Mouse (Mus musculus): ENCODE measurements around the gene Gabrg3. TPM values are rescaled to one million over a fixed set of nuclear protein-coding genes. Genes with fewer than 3 reads are reported as not detected.
A peak's percentile ranks its signal among the peaks of the same experiment; 100 is the strongest.

Gabrg3 gene
- polyA plus RNA-seq, 1 experiment from 2014 or later, result 0.23 TPM

- DNase-seq (ENCODE audit: low spot score), result no peak
- H3K27me3 ChIP-seq (ENCODE audit: control insufficient read depth, insufficient read depth, low read length), result no peaks in the 10 kb centered on the region
- 82% methylated on average over 1 of the region's 1 CpGs for WGBS
- no peak overlapping the region for H3K4me3 ChIP-seq (ENCODE audit: low read depth, low read length)
- H3K9ac ChIP-seq (ENCODE audit: low read length), result no peak overlapping the region
- H3K9me3 ChIP-seq (ENCODE audit: control insufficient read depth, low read length), result no peaks in the 10 kb centered on the region
- H3K27ac ChIP-seq (ENCODE audit: low read depth, low read length), result no peak overlapping the region
- H3K4me1 ChIP-seq (replicated peaks; ENCODE audit: control insufficient read depth, insufficient read depth, low read length), result no peaks in the 10 kb centered on the region
- no peak for ATAC-seq (replicated peaks; ENCODE audit: low FRiP score)
- H3K36me3 ChIP-seq (ENCODE audit: control insufficient read depth, insufficient read depth, low read length), result no peaks in the 10 kb centered on the region
- no peak overlapping the region for H3K4me2 ChIP-seq (ENCODE audit: low read depth, low read length, severe bottlenecking)
Observed at GRCm38 (mm10) chr7:56779122-56779521, 607.9 kb downstream of the Gabrg3 start.

- no peaks in the 10 kb centered on the region for H3K27me3 ChIP-seq (ENCODE audit: control insufficient read depth, insufficient read depth, low read length)
- ATAC-seq (replicated peaks; ENCODE audit: low FRiP score) (no peak), DNase-seq (ENCODE audit: low spot score) (no peak)
- no peaks in the 10 kb centered on the region for H3K36me3 ChIP-seq (ENCODE audit: control insufficient read depth, insufficient read depth, low read length)
- H3K9ac ChIP-seq (ENCODE audit: low read length), result no peak overlapping the region
- no peaks in the 10 kb centered on the region for H3K9me3 ChIP-seq (ENCODE audit: control insufficient read depth, low read length)
- H3K4me3 ChIP-seq (ENCODE audit: low read depth, low read length), result no peak overlapping the region
- H3K4me1 ChIP-seq (replicated peaks; ENCODE audit: control insufficient read depth, insufficient read depth, low read length), result no peaks in the 10 kb centered on the region
- no peak overlapping the region for H3K4me2 ChIP-seq (ENCODE audit: low read depth, low read length, severe bottlenecking)
- no peak overlapping the region for H3K27ac ChIP-seq (ENCODE audit: low read depth, low read length)
- WGBS, result 65% methylated on average over 4 of the region's 4 CpGs
Observed at GRCm38 (mm10) chr7:56768216-56768615, 618.8 kb downstream of the Gabrg3 start.

- Histone ChIP-seq H3K4me1 (replicated peaks; ENCODE audit: control insufficient read depth, insufficient read depth, low read length) (no peaks in the 10 kb centered on the region), H3K9ac (ENCODE audit: low read length) (no peak overlapping the region), H3K36me3 (ENCODE audit: control insufficient read depth, insufficient read depth, low read length) (no peaks in the 10 kb centered on the region), H3K27ac (ENCODE audit: low read depth, low read length) (no peak overlapping the region), H3K27me3 (ENCODE audit: control insufficient read depth, insufficient read depth, low read length) (no peaks in the 10 kb centered on the region), H3K4me2 (ENCODE audit: low read depth, low read length, severe bottlenecking) (no peak overlapping the region), H3K9me3 (ENCODE audit: control insufficient read depth, low read length) (no peaks in the 10 kb centered on the region), H3K4me3 (ENCODE audit: low read depth, low read length) (no peak overlapping the region)
- no peak for DNase-seq (ENCODE audit: low spot score)
- no peak for ATAC-seq (replicated peaks; ENCODE audit: low FRiP score)
- WGBS, result 80% methylated on average over 1 of the region's 1 CpGs
Observed at GRCm38 (mm10) chr7:56767796-56768195, 619.2 kb downstream of the Gabrg3 start.

GRCm38 (mm10) chr7:56765612-56766445 lies 621.2 kb downstream of the Gabrg3 start:
- H3K27ac ChIP-seq (ENCODE audit: low read depth, low read length), result peak overlapping the region; percentile 50; the same call in 1 of the 2 replicates
- ATAC-seq (replicated peaks; ENCODE audit: low FRiP score), result peak; percentile 84
- no peaks in the 10 kb centered on the region for H3K4me1 ChIP-seq (replicated peaks; ENCODE audit: control insufficient read depth, insufficient read depth, low read length)
- no peak overlapping the region for H3K9ac ChIP-seq (ENCODE audit: low read length)
- H3K4me3 ChIP-seq (ENCODE audit: low read depth, low read length), result no peak overlapping the region
- H3K36me3 ChIP-seq (ENCODE audit: control insufficient read depth, insufficient read depth, low read length), result no peaks in the 10 kb centered on the region
- H3K27me3 ChIP-seq (ENCODE audit: control insufficient read depth, insufficient read depth, low read length), result no peaks in the 10 kb centered on the region
- no peaks in the 10 kb centered on the region for H3K9me3 ChIP-seq (ENCODE audit: control insufficient read depth, low read length)
- H3K4me2 ChIP-seq (ENCODE audit: low read depth, low read length, severe bottlenecking), result no peak overlapping the region
- WGBS, result 18% methylated on average over 10 of the region's 10 CpGs
- DNase-seq (ENCODE audit: low spot score), result no peak

GRCm38 (mm10) chr7:56729225-56729624 lies 657.8 kb downstream of the Gabrg3 start:
- Histone ChIP-seq H3K27me3 (ENCODE audit: control insufficient read depth, insufficient read depth, low read length) (no peaks in the 10 kb centered on the region), H3K9ac (ENCODE audit: low read length) (no peak overlapping the region), H3K4me2 (ENCODE audit: low read depth, low read length, severe bottlenecking) (no peak overlapping the region), H3K9me3 (ENCODE audit: control insufficient read depth, low read length) (no peaks in the 10 kb centered on the region), H3K36me3 (ENCODE audit: control insufficient read depth, insufficient read depth, low read length) (no peaks in the 10 kb centered on the region), H3K4me3 (ENCODE audit: low read depth, low read length) (no peak overlapping the region), H3K27ac (ENCODE audit: low read depth, low read length) (no peak overlapping the region), H3K4me1 (replicated peaks; ENCODE audit: control insufficient read depth, insufficient read depth, low read length) (no peaks in the 10 kb centered on the region)
- ATAC-seq (replicated peaks; ENCODE audit: low FRiP score), result no peak
- WGBS, result 94% methylated on average over 6 of the region's 6 CpGs
- DNase-seq (ENCODE audit: low spot score), result no peak

Other genes with a start within 250 kb of the Gabrg3 start
- 6.5 and 8.5 TPM in 2 replicates for gene Gabrb3, start 32.5 kb upstream of the Gabrg3 start, polyA plus RNA-seq (2014; fragmentation: Nextera tagmentation; extraction: Ambion mirVana)
- gene Gabra5, start 122.9 kb upstream of the Gabrg3 start, polyA plus RNA-seq (2014; fragmentation: Nextera tagmentation; extraction: Ambion mirVana), result 0.52 and 0.59 TPM in 2 replicates

Data from forebrain, embryonic 11.5 days (tissue).